Mouse (Mus musculus) heart, adult 2 months (tissue): ENCODE results near the gene Asic2.

Experiments
- CTCF ChIP-seq: fragments of 200-600 bp; IDR thresholded peaks from 2 replicates; pipeline ENCODE4 v1.8.1; 2022; ENCODE audit warnings: antibody characterized with exemption, mild to moderate bottlenecking, moderate library complexity
- EP300 ChIP-seq: fragments of 200-500 bp; IDR thresholded peaks from 2 replicates; pipeline ENCODE4 v1.6.1; 2011; ENCODE audit warnings: low read depth, low read length, control low read depth; ENCODE audit not compliant: insufficient read depth
- POLR2A ChIP-seq: fragments of 200-500 bp; IDR thresholded peaks from 2 replicates; pipeline ENCODE4 v1.6.1; 2011; ENCODE audit warnings: mild to moderate bottlenecking, low read depth, low read length, control low read depth; ENCODE audit not compliant: insufficient read depth

- TF ChIP-seq CTCF (no peak), POLR2A (no peak), EP300 (no peak)
Measured at GRCm38 (mm10) chr11:81564857-81565256, 403.4 kb downstream of the Asic2 start.
